Mouse (Mus musculus): Measurements from ENCODE around the gene Mllt6. TPM values are rescaled to one million over a fixed set of nuclear protein-coding genes. Genes with fewer than 3 reads are reported as not detected.

Gene Mllt6
- total RNA-seq, 2 experiments from 2014 or later, result 58.1 to 61.7 TPM

- intact Hi-C loops (cut with DNase I), result loop anchor here (1.0 kb wide), 1 partner anchor 21 kb away; no protein-coding TSS in a partner anchor
- DNase-seq, result no peak
These were observed 1.6 kb downstream of the Mllt6 start for GRCm38 (mm10) chr11:97664771-97665240.

- intact Hi-C loops (cut with DNase I), result no loop called here
- no peak for DNase-seq
These were observed 2.2 kb downstream of the Mllt6 start for GRCm38 (mm10) chr11:97665431-97665830.

GRCm38 (mm10) chr11:97666221-97666620 lies 3.0 kb downstream of the Mllt6 start:
- intact Hi-C loops (cut with DNase I), result no loop called here
- DNase-seq, result no peak

- no peak for DNase-seq
- intact Hi-C loops (cut with DNase I), result no loop called here
These were observed 3.6 kb downstream of the Mllt6 start for GRCm38 (mm10) chr11:97666794-97667193.

- intact Hi-C loops (cut with DNase I), result no loop called here
- no peak for DNase-seq
These were observed 4.9 kb downstream of the Mllt6 start for GRCm38 (mm10) chr11:97668160-97668559.

GRCm38 (mm10) chr11:97669268-97669667 lies 6.1 kb downstream of the Mllt6 start:
- DNase-seq, result no peak
- intact Hi-C loops (cut with DNase I), result no loop called here

- peak; percentile 76 to 86 for DNase-seq
- intact Hi-C loops (cut with DNase I), result no loop called here
These were observed 6.6 kb downstream of the Mllt6 start for GRCm38 (mm10) chr11:97669829-97670228.

- intact Hi-C loops (cut with DNase I), result no loop called here
- peak in 1 of 2 experiments; percentile 46 for DNase-seq
These were observed 7.3 kb downstream of the Mllt6 start for GRCm38 (mm10) chr11:97670234-97671176.

GRCm38 (mm10) chr11:97671177-97671527 lies 7.9 kb downstream of the Mllt6 start:
- intact Hi-C loops (cut with DNase I), result no loop called here
- DNase-seq, result no peak

- DNase-seq, result no peak
- intact Hi-C loops (cut with DNase I), result no loop called here
These were observed 9.9 kb downstream of the Mllt6 start for GRCm38 (mm10) chr11:97673148-97673547.

GRCm38 (mm10) chr11:97676050-97676754 lies 13.0 kb downstream of the Mllt6 start:
- intact Hi-C loops (cut with DNase I), result no loop called here

GRCm38 (mm10) chr11:97677381-97677780 lies 14.2 kb downstream of the Mllt6 start:
- intact Hi-C loops (cut with DNase I), result no loop called here
- no peak for DNase-seq

More at GRCm38 (mm10) chr11:97676050-97676754, 13.0 kb downstream of the Mllt6 start:
- DNase-seq, result no peak

- intact Hi-C loops (cut with DNase I), result no loop called here
- DNase-seq, result no peak
These were observed 14.6 kb downstream of the Mllt6 start for GRCm38 (mm10) chr11:97677842-97678241.

GRCm38 (mm10) chr11:97678301-97678700 lies 15.1 kb downstream of the Mllt6 start:
- DNase-seq, result no peak
- intact Hi-C loops (cut with DNase I), result no loop called here

- intact Hi-C loops (cut with DNase I), result no loop called here
- DNase-seq, result peak; percentile 52 to 60
These were observed 17.2 kb downstream of the Mllt6 start for GRCm38 (mm10) chr11:97680430-97680829.

- no peak for DNase-seq
- intact Hi-C loops (cut with DNase I), result no loop called here
These were observed 19.4 kb downstream of the Mllt6 start for GRCm38 (mm10) chr11:97682504-97683055.

GRCm38 (mm10) chr11:97684063-97684680 lies 21.0 kb downstream of the Mllt6 start:
- intact Hi-C loops (cut with DNase I), result no loop called here
- DNase-seq, result no peak

- DNase-seq, result no peak
- intact Hi-C loops (cut with DNase I), result no loop called here
These were observed 21.6 kb downstream of the Mllt6 start for GRCm38 (mm10) chr11:97684766-97685165.

GRCm38 (mm10) chr11:97685613-97686321 lies 22.6 kb downstream of the Mllt6 start, which contains the start of gene Cisd3:
TSS of gene Cisd3 (plus strand) at chr11:97685826.
- intact Hi-C loops (cut with DNase I), result loop anchor here (1.0 kb wide), 1 partner anchor 21 kb away; no protein-coding TSS in a partner anchor
- DNase-seq, result peak; percentile 94
